Mouse (Mus musculus): ENCODE results near the gene Ak9. TPM values are rescaled to one million over a fixed set of nuclear protein-coding genes. Genes with fewer than 3 reads are reported as not detected.
A peak's percentile ranks its signal among the peaks of the same experiment; 100 is the strongest.

Ak9 gene
- total and polyA plus RNA-seq, 2 experiments from 2014 or later = 0.34 to 0.48 TPM

DNA sequence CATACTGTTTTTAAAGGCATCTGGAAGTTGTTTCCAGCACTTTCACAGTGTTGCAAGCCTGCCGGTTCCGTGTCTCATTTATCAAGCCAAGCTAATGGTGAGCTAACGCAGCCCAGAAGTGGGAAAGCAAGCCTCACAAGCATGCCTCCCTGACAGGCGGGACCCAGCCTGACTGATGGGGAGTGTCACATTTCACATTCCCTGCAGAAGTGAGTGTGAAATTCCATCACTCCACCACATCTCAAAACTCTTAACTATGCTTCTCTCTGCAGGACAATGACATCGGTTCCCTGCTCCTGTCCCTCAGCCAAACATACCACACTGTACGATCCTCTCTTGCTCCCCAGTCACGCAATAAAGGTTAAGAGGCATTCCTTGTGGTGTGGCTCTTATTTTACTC lies 10.8 kb upstream of the Ak9 start:
- Histone ChIP-seq H3K36me3 (ENCODE audit: insufficient read depth) (no peaks in the 10 kb centered on the region), H3K4me1 (ENCODE audit: insufficient read depth) (no peaks in the 10 kb centered on the region), H3K27me3 (ENCODE audit: insufficient read depth, low read length) (no peaks in the 10 kb centered on the region), H3K9me3 (ENCODE audit: low read length) (no peaks in the 10 kb centered on the region), H3K4me3 (ENCODE audit: low read depth, low read length) (no peak overlapping the region), H3K27ac (ENCODE audit: low read depth, low read length) (no peak overlapping the region), H3K9ac (no peak overlapping the region), H3K4me2 (ENCODE audit: low read depth) (no peak overlapping the region)
- WGBS = 35% methylated on average over 7 of the region's 7 CpGs
- no peak for TF ChIP-seq CTCF (IDR thresholded peaks at IDR 0.05; ENCODE audit: low read depth)
- ATAC-seq = no peak; the same call in 1 of the 2 replicates
- no peak for DNase-seq

DNA sequence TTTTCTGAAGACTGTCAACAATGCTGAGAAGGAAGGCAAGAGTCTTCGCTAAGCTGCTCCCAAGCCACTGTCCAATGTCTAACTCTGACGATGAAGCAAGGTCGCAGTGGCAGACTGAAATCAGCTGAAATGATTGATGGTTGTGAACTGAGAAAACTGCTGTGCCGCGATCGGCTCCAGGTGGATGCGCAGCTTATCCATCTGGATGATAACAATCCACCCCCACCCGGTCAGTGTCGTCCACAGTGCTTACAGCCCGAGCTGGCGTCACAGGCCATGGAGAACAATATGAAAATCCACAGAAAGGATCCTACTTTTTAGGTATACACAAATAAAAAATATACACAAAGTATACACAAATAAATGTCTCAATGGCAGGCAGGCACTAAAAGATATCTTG lies 9.0 kb upstream of the Ak9 start:
- no peak overlapping the region for H3K4me3 ChIP-seq (ENCODE audit: low read depth, low read length)
- 0 out of 2 replicates have a peak overlapping the region, but pooled peaks have one; percentile 28 for H3K9ac ChIP-seq
- WGBS = 74% methylated on average over 11 of the region's 11 CpGs
- 0 out of 2 replicates have a peak overlapping the region, but pooled peaks have one; percentile 9 for H3K27ac ChIP-seq (ENCODE audit: low read depth, low read length)
- no peak for ATAC-seq
- H3K36me3 ChIP-seq (ENCODE audit: insufficient read depth) = no peaks in the 10 kb centered on the region
- no peaks in the 10 kb centered on the region for H3K27me3 ChIP-seq (ENCODE audit: insufficient read depth, low read length)
- 0 out of 2 replicates have a peak overlapping the region, but pooled peaks have one; percentile 8 for H3K4me2 ChIP-seq (ENCODE audit: low read depth)
- no peak for TF ChIP-seq CTCF (IDR thresholded peaks at IDR 0.05; ENCODE audit: low read depth)
- H3K4me1 ChIP-seq (ENCODE audit: insufficient read depth) = no peaks in the 10 kb centered on the region
- H3K9me3 ChIP-seq (ENCODE audit: low read length) = no peaks in the 10 kb centered on the region
- DNase-seq = no peak

DNA sequence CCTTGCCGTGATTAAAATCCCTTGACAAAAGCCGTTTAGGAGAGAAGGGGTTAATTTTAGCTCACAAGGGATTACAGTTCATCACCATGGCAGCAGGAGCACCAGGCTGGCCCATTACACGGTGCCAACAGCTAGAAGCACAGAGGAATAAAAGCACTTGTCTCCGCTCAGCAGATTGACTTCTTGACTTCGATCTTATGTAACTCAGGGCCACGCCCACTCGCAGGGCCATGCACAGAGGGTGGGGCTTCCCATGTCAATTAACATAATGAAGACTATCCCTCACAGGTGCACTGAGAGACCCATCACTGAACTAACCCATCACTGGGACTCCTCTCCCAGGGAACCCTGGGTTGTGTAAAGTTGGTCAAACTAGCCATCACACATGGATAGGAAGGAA lies 8.6 kb upstream of the Ak9 start:
- no peaks in the 10 kb centered on the region for H3K27me3 ChIP-seq (ENCODE audit: insufficient read depth, low read length)
- TF ChIP-seq CTCF (IDR thresholded peaks at IDR 0.05; ENCODE audit: low read depth) = no peak
- H3K36me3 ChIP-seq (ENCODE audit: insufficient read depth) = no peaks in the 10 kb centered on the region
- ATAC-seq = peak; percentile 61
- 0 out of 2 replicates have a peak overlapping the region, but pooled peaks have one; percentile 8 for H3K4me2 ChIP-seq (ENCODE audit: low read depth)
- 20% methylated on average over 7 of the region's 7 CpGs for WGBS
- H3K9me3 ChIP-seq (ENCODE audit: low read length) = no peaks in the 10 kb centered on the region
- H3K4me3 ChIP-seq (ENCODE audit: low read depth, low read length) = no peak overlapping the region
- no peaks in the 10 kb centered on the region for H3K4me1 ChIP-seq (ENCODE audit: insufficient read depth)
- no peak overlapping the region for H3K27ac ChIP-seq (ENCODE audit: low read depth, low read length)
- no peak overlapping the region for H3K9ac ChIP-seq
- peak; percentile 29 for DNase-seq

DNA sequence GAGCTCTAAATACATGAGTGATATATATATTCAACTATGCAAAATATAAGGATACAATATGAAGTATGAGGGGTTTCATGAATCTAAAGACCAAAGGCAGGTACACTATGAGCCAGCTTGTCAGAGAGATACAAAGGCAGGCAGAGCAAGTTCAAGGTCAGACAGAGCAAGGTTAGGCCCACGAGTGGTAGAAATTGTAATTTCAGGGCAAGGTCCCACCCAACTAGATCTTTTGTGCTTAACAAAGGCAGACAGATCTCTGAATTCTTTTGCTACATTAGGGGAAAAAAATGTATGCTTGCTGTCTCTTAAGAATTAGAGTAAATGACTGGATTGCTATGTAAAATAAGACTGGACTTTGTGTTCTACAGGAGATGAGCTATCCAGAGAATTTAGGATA lies 3.6 kb upstream of the Ak9 start:
- Histone ChIP-seq H3K4me2 (ENCODE audit: low read depth) (no peak overlapping the region), H3K4me1 (ENCODE audit: insufficient read depth) (no peaks in the 10 kb centered on the region; the same call in 1 of the 2 replicates), H3K36me3 (ENCODE audit: insufficient read depth) (no peaks in the 10 kb centered on the region), H3K27ac (ENCODE audit: low read depth, low read length) (no peak overlapping the region), H3K9ac (no peak overlapping the region), H3K27me3 (ENCODE audit: insufficient read depth, low read length) (no peaks in the 10 kb centered on the region), H3K4me3 (ENCODE audit: low read depth, low read length) (no peak overlapping the region), H3K9me3 (ENCODE audit: low read length) (no peaks in the 10 kb centered on the region)
- ATAC-seq = no peak
- DNase-seq = no peak
- WGBS = 53% methylated on average over 1 of the region's 1 CpGs
- TF ChIP-seq CTCF (IDR thresholded peaks at IDR 0.05; ENCODE audit: low read depth) = no peak

DNA sequence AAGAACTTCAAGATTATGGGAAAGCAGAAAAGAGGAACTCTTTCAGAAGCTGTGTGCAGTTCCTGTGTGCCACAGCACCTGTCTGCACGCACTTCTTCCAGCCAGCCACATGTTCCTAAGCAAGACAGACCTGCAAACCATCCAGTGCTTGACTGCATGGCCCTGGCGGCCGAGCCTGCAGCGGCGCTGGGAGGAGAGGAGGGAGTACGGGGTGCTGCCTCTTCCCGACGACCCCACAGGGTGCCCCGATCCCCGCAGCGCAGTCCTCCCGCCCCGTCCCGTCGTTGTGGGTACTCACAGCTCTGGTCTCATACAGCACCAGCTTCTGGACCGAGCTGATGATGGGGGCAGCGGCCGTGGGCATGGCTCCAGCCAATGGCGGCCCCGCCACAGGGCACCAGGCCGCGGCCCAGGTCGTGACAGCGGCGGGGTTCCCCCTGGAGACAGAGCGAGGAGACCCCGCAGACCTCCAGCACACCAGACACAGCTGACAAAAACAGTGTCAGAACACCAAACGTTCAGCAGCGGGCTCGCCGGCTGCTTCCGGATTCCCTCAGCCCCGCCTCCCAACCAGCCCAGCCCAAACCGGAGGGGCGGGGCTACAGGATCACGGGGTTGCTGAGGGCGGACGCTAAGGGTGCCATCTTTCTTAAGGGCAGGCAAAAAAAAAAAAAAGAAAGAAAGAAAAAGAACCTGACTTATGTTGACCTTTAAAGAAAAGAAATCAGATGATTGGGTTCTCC lies 920 bp upstream of the Ak9 start, which contains the start of gene Fig4:
Gene Fig4 (minus strand): TSS at position 572 of the 743 bp plus-strand sequence.
- no peaks in the 10 kb centered on the region for H3K36me3 ChIP-seq (ENCODE audit: insufficient read depth)

DNA sequence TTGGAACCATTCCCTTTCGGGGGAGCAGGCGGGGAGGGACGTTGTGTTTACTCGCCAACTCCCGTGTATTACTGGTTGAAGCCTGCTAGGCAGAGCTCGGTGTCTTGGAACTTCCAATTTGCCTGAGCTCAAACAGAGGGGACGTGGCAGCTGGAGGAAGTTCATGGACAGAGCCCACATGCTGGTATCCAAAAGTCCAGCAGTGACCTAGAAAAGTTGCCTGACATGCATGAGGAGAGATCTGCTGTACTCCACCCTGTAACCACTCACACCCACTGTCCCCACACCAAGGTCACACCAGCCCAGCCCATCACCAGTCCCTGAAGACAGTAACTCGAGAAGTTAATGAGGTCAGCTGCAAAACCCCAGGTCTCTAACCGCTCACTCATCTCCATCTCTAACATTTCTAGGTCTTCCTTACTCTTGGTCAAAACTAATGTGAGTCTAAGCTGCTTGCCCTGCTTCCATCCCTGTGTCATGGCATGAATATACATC lies 1.2 kb downstream of the Ak9 start:
- H3K36me3 ChIP-seq (ENCODE audit: insufficient read depth) = no peaks in the 10 kb centered on the region
- no peak for TF ChIP-seq CTCF (IDR thresholded peaks at IDR 0.05; ENCODE audit: low read depth)
- H3K4me2 ChIP-seq (ENCODE audit: low read depth) = no peak overlapping the region
- H3K27ac ChIP-seq (ENCODE audit: low read depth, low read length) = no peak overlapping the region
- ATAC-seq = no peak
- H3K4me3 ChIP-seq (ENCODE audit: low read depth, low read length) = no peak overlapping the region
- no peaks in the 10 kb centered on the region; the same call in 1 of the 2 replicates for H3K4me1 ChIP-seq (ENCODE audit: insufficient read depth)
- DNase-seq = no peak
- H3K9ac ChIP-seq = no peak overlapping the region
- no peaks in the 10 kb centered on the region for H3K27me3 ChIP-seq (ENCODE audit: insufficient read depth, low read length)
- WGBS = 76% methylated on average over 9 of the region's 9 CpGs
- H3K9me3 ChIP-seq (ENCODE audit: low read length) = no peaks in the 10 kb centered on the region

More for the DNA sequence above, 920 bp upstream of the Ak9 start, which contains the start of gene Fig4:
- Histone ChIP-seq H3K4me3 (ENCODE audit: low read depth, low read length) (peak within 1 kb of the TSS; percentile 70), H3K27ac (ENCODE audit: low read depth, low read length) (peak within 1 kb of the TSS; percentile 91), H3K4me2 (ENCODE audit: low read depth) (peak within 1 kb of the TSS; percentile 72), H3K9me3 (ENCODE audit: low read length) (no peaks in the 10 kb centered on the region), H3K9ac (peak within 1 kb of the TSS; percentile 91), H3K4me1 (ENCODE audit: insufficient read depth) (no peaks in the 10 kb centered on the region; the same call in 1 of the 2 replicates), H3K27me3 (ENCODE audit: insufficient read depth, low read length) (no peaks in the 10 kb centered on the region)
- peak; percentile 27 for TF ChIP-seq CTCF (IDR thresholded peaks at IDR 0.05; ENCODE audit: low read depth)
- 1% methylated on average over 38 of the region's 38 CpGs for WGBS
- ATAC-seq = peak; percentile 97
- DNase-seq = peak; percentile 95

DNA sequence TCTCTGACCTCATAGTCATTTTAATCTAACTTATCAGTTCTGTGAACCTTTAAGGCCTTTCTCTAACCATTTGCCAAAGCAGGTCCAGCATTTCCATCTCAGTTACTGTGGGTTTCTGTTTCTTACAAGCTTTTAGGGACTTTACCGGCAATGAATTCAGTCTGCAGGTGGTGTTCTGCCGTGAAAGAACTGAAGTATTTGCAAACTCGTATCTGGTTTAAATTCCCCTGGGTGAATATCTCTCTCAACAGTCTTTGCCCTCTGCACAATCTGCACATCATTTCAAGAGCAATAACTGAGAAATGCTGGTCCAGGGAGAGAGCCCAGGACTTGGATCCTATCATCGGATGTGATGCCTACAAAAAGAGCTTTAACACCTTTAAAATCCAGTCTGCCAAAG lies 4.4 kb downstream of the Ak9 start:
- Histone ChIP-seq H3K36me3 (ENCODE audit: insufficient read depth) (no peaks in the 10 kb centered on the region), H3K9ac (no peak overlapping the region), H3K4me2 (ENCODE audit: low read depth) (no peak overlapping the region), H3K27ac (ENCODE audit: low read depth, low read length) (no peak overlapping the region), H3K27me3 (ENCODE audit: insufficient read depth, low read length) (no peaks in the 10 kb centered on the region), H3K4me1 (ENCODE audit: insufficient read depth) (no peaks in the 10 kb centered on the region), H3K4me3 (ENCODE audit: low read depth, low read length) (no peak overlapping the region), H3K9me3 (ENCODE audit: low read length) (no peaks in the 10 kb centered on the region)
- no peak for TF ChIP-seq CTCF (IDR thresholded peaks at IDR 0.05; ENCODE audit: low read depth)
- WGBS = 86% methylated on average over 4 of the region's 4 CpGs
- ATAC-seq (no peak), DNase-seq (no peak)

All from forebrain, postnatal 0 days (tissue).